Mouse (Mus musculus) gastrocnemius, adult 2 months (tissue): Measurements from ENCODE around the gene Nt5m. TPM values are rescaled to one million over a fixed set of nuclear protein-coding genes. Genes with fewer than 3 reads are reported as not detected.
"Not testable (repeated sequence)": the region's sequence is repeated elsewhere in the genome, so short reads cannot be mapped to it uniquely, and the experiment has no call there.

Experiments used
- DNase-seq: peaks from one replicate; pipeline ENCODE4 v3.0.0; 2022
- H3K27ac ChIP-seq: fragments of 200-600 bp; 2 replicates; pipeline ENCODE4 v1.8.1; 2022; ENCODE audit warnings: mild to moderate bottlenecking
- H3K4me3 ChIP-seq: fragments of 200-600 bp; 2 replicates; pipeline ENCODE4 v1.8.1; 2022; ENCODE audit warnings: mild to moderate bottlenecking, moderate library complexity
- CTCF ChIP-seq: fragments of 200-600 bp; IDR thresholded peaks from 2 replicates; pipeline ENCODE4 v1.8.1; 2022; ENCODE audit warnings: antibody characterized with exemption, mild to moderate bottlenecking, moderate library complexity
- intact Hi-C: fragments of 180-260 bp; cut with DNase I; formaldehyde crosslinking; loops from one replicate; pipeline ENCODE4 v1.15.1; 2025
- total RNA-seq, 2 experiments: library from RNA; stranded (reverse); gene quantifications; 2 replicates each; pipeline ENCODE4 v1.2.3; 2021

Gene Nt5m
- total RNA-seq, 2 experiments from 2014 or later = 17.8 to 22.2 TPM

GRCm38 (mm10) chr11:59810480-59811158 lies 28.6 kb upstream of the Nt5m start:
- TF ChIP-seq CTCF = no peak
- Histone ChIP-seq H3K4me3 (peak overlapping the region; percentile 73), H3K27ac (peak overlapping the region; percentile 100)
- intact Hi-C loops = no loop called here
- no peak for DNase-seq

- no peak for DNase-seq
- TF ChIP-seq CTCF = no peak
- H3K4me3 ChIP-seq = peak overlapping the region; percentile 73
- H3K27ac ChIP-seq = peak overlapping the region; percentile 100
- intact Hi-C loops = no loop called here
Measured at GRCm38 (mm10) chr11:59811211-59811610, 28.0 kb upstream of the Nt5m start.

DNA sequence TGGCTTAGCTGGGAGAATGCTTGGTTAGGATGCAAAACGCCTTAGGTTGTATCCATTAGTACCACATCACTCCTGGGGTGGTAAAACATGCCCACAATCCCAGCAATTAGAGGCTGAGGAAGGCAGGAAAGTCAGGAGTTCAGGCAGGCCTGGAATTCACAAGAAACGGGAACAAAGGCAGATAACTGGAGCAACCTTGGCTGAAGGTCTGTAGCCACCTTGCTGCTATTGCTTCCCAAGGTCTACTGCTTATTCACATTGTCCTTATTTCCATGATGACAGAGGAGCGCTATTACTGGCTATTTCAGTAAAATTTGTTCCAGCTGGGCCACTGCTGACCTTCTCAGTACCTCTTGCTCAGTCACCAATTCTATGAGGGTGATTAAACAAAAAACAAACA lies 26.0 kb upstream of the Nt5m start:
- H3K27ac ChIP-seq = no peak overlapping the region
- DNase-seq = no peak
- intact Hi-C loops = no loop called here
- no peak for TF ChIP-seq CTCF
- no peak overlapping the region for H3K4me3 ChIP-seq

DNA sequence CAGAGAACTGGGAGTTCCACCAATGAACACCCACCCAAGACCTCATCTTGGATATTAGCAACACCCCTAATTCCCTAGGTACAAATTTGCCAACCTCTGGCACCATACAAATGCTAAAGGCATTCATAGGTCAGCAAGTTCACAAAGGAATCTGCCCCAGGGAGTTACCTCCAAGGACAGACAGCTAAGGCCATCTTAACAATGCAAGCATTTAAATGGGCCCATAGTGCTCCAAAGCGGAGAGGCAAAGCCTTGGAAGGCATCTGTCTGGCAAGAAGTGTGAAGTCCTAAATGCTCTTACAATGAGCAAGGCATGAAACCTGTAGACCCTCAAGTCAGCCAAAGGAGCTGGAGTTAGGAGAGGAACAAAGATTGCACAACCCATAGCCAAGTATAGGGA lies 24.9 kb upstream of the Nt5m start:
- Histone ChIP-seq H3K27ac (peak overlapping the region; percentile 35; the same call in 1 of the 2 replicates), H3K4me3 (no peak overlapping the region)
- no peak for TF ChIP-seq CTCF
- DNase-seq = no peak
- intact Hi-C loops = no loop called here

GRCm38 (mm10) chr11:59814936-59815335 lies 24.3 kb upstream of the Nt5m start:
- TF ChIP-seq CTCF = no peak
- intact Hi-C loops = no loop called here
- no peak overlapping the region for H3K4me3 ChIP-seq
- no peak for DNase-seq
- H3K27ac ChIP-seq = peak overlapping the region; percentile 35; the same call in 1 of the 2 replicates

DNA sequence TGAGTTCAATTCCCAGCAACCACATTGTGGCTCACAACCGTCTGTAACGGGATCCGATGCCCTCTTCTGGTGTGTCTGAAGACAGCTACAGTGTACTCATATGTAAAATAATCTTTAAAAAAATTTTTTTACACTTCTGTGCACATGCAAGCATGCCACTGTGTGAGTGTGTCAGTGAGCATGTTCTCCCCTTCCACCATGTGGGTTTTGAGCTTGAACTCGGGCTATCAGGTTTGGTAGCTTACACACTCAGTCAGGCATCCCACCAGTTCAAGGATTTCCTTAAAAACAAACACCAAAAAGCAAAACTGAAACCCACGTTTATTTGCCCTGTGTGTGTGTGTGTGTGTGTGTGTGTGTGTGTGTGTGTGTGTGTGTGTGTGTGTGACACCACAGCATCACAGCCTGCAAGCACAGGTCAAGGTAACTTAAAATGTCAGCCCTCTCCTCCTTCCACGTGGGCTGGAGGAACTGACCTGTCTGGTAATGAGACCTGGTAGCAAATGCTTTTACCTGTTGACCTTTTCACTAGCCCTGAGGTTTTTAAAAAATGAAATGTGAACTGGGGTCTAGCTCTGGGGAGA lies 23.7 kb upstream of the Nt5m start:
- no peak overlapping the region for H3K27ac ChIP-seq
- no peak overlapping the region for H3K4me3 ChIP-seq
- intact Hi-C loops = no loop called here
- no peak for TF ChIP-seq CTCF
- DNase-seq = no peak

DNA sequence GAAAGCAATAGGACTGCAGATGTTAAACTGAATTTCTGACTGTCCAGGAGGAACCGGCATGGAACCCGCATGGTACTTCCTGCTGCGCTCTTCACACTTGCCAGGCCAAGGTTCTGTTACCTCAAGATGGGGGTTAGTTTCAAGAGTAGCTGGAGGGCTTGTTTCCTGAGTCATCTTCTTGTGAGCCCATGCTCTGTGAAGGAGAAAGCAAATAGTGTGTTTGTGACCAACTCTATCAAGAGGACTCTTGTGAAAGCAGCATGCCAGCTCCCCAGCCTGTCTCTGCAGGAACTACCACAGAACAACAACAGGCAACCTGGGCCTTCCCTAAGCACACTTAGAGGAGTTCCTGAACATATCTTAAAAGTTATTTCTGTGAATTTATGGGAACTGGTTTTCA lies 21.3 kb upstream of the Nt5m start:
- TF ChIP-seq CTCF = no peak
- intact Hi-C loops = no loop called here
- Histone ChIP-seq H3K4me3 (no peak overlapping the region), H3K27ac (no peak overlapping the region)
- DNase-seq = no peak

GRCm38 (mm10) chr11:59821625-59822024 lies 17.6 kb upstream of the Nt5m start:
- DNase-seq = no peak
- intact Hi-C loops = no loop called here

GRCm38 (mm10) chr11:59837789-59838188 lies 1.5 kb upstream of the Nt5m start:
- H3K27ac ChIP-seq, DNase-seq, intact Hi-C loops: not testable (repeated sequence)
- peak overlapping the region; percentile 81 for H3K4me3 ChIP-seq

More at GRCm38 (mm10) chr11:59821625-59822024, 17.6 kb upstream of the Nt5m start:
- no peak overlapping the region for H3K4me3 ChIP-seq
- no peak for TF ChIP-seq CTCF
- no peak overlapping the region for H3K27ac ChIP-seq

- intact Hi-C loops = no loop called here
- no peak for TF ChIP-seq CTCF
- DNase-seq = no peak
- peak overlapping the region; percentile 98 for H3K27ac ChIP-seq
- H3K4me3 ChIP-seq = peak overlapping the region; percentile 81
Measured at GRCm38 (mm10) chr11:59838426-59838825, 821 bp upstream of the Nt5m start.

GRCm38 (mm10) chr11:59839459-59840126 lies 346 bp downstream of the Nt5m start, which contains the start of gene Cops3:
Gene Cops3 (minus strand): TSS chr11:59839838.
- Histone ChIP-seq H3K4me3 (peak within 1 kb of the TSS; percentile 81), H3K27ac (peak within 1 kb of the TSS; percentile 98)
- peak; percentile 97 for DNase-seq
- intact Hi-C loops = no loop called here
- no peak for TF ChIP-seq CTCF

DNA sequence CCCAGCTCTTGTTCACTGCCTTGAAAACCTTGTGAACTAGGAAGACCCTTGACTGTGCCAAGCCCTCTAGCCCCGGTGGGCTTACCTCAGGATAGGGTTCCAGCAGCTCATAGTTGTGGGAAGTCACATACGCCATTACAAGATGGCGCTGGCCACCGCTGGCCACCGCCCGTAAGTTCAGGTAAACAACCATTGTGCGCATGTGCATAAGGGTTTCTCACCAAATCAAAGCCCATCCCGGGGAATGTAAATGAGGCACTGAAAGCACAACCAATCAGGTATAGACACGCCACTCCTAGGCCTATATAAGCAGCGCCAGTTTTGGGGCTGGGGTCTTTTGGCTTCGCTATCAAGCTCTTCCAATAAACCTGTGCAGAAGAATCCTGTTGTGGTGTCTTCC lies 7.1 kb downstream of the Nt5m start:
- intact Hi-C loops = no loop called here
- no peak for DNase-seq

DNA sequence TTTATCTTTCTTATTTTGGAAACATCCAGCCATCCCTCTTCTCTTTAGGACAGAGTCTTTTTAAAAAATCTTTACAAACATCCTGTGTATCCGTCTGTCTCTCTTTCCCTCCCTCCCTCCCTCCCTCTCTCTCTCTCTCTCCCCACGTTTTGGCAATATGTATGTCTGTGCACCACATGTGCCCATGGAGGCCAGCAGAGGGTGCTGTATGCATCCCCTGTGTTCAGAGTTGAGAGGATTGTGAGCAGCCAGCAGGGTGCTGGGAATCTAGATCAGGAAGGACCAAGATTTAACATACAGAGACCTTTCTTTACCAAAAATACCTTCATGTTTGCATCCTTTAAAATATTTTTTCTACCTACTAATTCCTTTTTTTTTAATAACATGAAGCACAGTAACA lies 7.9 kb downstream of the Nt5m start:
- peak; percentile 65 for DNase-seq
- Histone ChIP-seq H3K4me3 (peak overlapping the region; percentile 88), H3K27ac (peak overlapping the region; percentile 95; the same call in 1 of the 2 replicates)
- TF ChIP-seq CTCF = peak; percentile 66
- intact Hi-C loops = no loop called here

More for the DNA sequence above, 7.1 kb downstream of the Nt5m start:
- Histone ChIP-seq H3K27ac (no peak overlapping the region), H3K4me3 (no peak overlapping the region)
- no peak for TF ChIP-seq CTCF
